Mouse (Mus musculus): ENCODE data around the gene Slc6a12.

- no peak for TF ChIP-seq CTCF (conservative IDR thresholded peaks at IDR 0.05; ENCODE audit: insufficient read depth, insufficient read length, low read depth, low read length)
- no peak for TF ChIP-seq POLR2A (IDR thresholded peaks at IDR 0.05; ENCODE audit: low read depth, low read length)
Observed at GRCm38 (mm10) chr6:121336558-121336957, 6.3 kb upstream of the Slc6a12 start.
